Mouse (Mus musculus): ENCODE data around the gene Klhl25.
"Not testable (repeated sequence)": the region's sequence is repeated elsewhere in the genome, so short reads cannot be mapped to it uniquely, and the experiment has no call there.

The Klhl25 gene

DNA sequence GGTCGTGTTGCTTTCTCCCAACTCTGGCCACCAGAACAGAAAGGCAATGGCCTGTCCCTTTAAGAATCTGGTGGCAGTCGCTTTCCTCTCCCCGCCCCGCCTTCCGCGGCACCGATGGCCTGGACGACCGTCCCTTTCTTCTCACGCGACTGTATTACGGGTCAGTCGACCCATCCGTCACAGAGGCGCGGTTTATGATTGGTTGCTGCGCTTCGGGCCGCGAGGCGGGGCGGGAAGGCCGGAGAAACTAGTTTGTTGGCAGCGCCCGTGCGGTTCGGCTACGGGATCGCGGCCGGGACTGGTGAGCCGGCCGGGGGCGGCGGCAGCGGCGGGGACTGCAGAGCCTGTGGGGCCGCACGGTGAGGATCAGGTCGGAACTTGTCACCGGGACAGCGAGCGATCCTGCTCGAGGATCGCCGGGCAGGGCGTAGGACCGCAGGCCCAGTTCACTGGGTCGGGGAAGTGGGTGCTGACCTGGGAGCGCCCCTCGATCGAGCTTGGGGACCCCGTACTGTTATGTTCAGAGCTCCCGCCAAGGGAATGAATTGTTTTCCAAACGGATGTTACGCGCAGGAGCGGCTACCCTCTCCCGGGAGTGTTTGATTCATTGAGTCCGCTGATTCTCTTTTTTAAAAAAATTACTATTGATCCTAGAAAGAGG, at the start of gene Klhl25:
Klhl25 (plus strand) TSS at position 196 of the 661 bp plus-strand sequence.
- peak; percentile 97 for DNase-seq (ENCODE audit: low read depth)

DNA sequence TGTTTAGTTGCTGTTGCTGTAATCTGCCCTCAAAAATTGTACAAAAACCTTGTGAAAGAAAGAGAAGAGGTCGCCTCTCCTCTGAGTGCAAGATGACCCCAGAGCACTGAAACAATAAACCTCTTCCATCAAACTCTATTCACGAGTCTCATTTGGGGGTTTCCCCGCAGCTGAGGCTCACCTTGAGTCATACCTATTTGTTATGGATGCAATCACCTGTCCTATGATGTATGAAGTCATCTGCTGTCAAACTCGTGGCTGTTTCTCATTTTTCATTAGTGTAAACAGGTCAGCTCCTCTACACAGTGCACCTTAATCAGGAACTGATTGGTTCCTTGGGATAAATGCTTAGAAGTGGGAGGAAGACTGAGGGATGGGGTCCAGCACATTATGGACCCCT, 47.6 kb upstream of the Klhl25 start:
- peak; percentile 82 for DNase-seq (ENCODE audit: low read depth)

DNA sequence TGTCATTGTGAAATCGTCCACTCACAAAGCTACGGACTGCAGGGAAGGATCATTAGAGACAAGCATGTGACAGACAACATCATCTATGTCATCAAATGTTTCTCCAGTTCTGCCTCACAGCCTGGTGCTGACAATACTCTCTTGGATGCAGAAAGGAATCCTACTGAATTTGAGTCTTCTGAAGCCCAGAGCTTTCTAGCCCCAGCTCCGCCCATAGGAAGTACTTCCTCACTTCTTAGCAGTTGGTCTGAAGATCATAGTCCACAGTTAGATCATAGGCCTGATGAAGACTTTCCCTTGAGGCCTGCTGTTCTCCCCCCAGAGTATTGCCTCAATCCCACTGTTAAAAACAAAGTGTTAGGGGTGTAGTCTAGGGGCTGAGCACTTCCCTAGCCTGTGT, 47.1 kb upstream of the Klhl25 start:
- DNase-seq (ENCODE audit: low read depth) = peak; percentile 69

DNA sequence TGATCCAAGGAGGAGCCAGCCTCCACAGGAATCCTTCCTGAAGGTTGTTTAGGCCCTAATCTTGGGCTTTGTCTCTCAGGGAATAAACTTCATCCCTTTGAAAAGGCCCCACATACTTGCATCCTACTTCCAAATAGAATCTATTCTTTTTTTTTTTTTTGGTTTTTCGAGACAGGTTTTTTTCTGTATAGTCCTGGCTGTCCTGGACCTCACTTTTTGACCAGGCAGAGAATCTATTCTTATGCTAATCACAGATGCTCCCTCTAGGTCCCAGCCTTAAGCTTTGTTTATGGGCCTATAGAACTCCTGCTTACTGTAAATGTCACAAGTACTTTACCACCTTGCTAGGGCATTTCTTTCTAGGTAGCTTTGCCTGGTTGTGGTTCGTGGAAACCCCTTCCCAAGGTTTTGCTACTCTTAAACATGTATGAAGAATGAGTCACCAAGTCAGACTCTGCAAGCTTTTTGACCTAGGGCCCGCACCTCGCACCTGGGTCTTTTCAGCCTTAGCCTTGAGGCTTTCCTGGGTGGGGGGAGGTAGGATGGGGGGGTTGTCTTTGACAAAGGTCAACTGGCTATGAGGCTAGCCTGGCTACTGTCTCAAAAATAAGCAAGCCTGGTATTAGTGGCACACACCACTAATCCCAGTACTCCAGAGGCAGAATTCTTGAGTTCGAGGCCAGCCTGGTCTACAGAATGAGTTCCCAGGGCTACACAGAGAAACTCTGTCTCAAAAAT, 46.3 kb upstream of the Klhl25 start:
- DNase-seq (ENCODE audit: low read depth) = peak; percentile 41

DNA sequence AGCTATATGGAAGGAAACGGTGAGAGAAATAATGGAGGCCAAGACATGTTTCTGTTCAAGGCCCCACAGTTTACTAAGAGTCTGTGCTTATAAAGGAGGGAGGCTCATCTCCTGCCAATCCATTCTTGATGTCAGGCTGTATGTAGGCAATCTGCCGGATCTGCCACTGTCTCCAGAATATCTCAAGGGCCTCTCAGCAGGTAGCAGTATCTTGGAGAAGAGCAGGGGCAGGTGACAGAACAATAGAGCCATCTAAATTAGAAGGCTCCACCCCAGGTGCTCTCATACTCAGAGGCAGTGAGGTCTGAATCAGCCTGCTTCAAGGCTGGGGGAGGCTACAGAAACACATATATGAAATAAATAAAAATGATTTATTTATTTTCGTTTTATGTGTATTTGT, 45.2 kb upstream of the Klhl25 start:
- peak; percentile 5 for DNase-seq (ENCODE audit: low read depth)

DNA sequence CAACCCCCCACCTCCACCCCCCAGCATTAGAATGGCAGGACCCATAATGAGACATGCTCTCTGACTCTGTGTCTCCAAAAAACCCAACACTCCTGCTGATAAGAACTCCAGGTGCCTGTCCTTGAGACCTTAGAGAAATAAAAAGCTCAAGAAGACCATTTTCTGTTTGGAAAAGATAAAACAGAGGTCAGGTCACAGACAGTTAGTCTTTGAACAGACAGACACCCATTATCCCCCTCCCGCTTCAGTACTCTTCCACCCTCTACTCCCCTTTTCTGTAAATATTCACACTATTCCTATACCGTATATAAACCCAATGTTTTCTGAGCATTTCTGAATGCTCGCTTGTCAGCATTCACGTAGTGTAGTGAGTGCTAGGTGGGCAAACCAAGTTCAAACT, 41.9 kb upstream of the Klhl25 start:
- no peak for DNase-seq (ENCODE audit: low read depth)

DNA sequence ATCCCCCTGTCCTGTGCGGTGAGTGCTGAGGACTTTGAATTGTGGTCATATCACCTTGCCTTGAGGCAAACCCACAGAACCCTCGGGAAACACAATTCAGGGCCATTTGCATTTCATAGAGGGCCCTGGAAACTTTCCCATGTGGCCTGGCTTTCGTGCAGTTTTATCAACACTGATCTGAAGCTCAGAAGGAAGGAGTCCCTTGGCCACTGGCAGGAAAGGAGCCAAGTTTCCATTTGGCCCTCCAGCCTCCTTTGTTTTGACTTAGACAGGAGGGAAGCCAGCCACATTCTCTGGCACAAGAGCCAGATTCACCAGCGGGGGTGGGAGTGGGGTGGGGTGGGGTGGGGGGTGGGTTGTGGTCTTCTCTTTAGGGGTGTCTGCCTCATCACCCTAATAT, 41.4 kb upstream of the Klhl25 start:
- no peak for DNase-seq (ENCODE audit: low read depth)

DNA sequence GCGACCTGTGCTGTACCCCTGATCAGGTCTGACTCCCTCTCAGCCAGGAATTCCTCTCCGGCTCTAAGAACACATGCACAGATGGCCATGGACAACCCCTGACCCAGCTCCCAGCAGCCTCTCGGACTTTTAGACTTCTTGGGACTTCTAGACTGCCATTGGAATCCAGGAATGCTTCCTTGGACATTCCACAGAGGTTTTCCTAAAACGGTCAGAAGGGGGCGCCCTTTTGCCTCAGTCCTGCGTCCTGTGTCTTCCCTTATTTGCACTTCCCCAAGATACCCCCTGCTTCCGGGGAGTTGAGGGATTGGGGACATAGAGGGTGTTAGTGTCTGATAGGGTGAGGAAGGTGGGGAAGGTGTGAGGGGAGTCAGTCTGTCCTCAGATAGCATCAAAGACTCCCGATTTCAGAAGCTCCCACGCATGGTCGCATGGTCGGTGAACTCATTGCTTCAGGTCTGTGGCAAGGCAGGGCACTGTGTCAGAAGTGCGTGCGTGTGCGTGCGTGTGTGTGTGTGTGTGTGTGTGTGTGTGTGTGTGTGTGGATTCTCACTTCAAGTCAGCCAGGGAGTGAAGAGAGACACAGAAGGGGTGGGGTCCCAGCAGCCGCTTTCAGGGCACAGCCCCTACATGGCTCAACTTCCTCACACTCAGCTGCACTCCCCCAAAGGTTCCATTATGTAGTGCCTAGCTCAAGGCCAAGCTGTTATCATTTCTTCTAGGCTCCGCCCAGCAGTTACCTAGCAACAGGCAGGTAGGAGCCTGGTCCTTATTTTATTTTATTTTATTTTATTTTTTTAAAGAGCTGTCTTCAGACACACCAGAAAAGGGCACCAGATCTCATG, 40.4 kb upstream of the Klhl25 start:
- DNase-seq (ENCODE audit: low read depth) = no peak

DNA sequence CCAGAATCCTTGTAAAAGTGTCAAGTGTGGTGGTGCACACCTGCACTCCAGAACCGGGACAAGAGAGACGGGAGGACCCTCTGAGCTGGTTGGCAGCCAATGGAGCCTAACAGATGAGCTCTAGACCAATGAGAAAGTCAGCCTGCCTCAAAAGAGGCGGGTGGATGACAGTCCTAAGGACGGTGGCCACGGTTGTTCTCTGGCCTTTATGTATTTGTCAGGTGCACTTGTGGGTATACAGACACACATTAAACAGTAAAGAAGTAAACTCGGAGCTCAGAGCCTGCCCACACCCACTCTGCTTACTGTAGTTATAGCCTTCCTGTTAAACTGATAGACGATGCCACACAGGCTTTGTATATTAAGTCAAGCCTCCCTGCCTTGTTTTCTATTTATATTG, 27.4 kb upstream of the Klhl25 start:
- no peak for DNase-seq (ENCODE audit: low read depth)

DNA sequence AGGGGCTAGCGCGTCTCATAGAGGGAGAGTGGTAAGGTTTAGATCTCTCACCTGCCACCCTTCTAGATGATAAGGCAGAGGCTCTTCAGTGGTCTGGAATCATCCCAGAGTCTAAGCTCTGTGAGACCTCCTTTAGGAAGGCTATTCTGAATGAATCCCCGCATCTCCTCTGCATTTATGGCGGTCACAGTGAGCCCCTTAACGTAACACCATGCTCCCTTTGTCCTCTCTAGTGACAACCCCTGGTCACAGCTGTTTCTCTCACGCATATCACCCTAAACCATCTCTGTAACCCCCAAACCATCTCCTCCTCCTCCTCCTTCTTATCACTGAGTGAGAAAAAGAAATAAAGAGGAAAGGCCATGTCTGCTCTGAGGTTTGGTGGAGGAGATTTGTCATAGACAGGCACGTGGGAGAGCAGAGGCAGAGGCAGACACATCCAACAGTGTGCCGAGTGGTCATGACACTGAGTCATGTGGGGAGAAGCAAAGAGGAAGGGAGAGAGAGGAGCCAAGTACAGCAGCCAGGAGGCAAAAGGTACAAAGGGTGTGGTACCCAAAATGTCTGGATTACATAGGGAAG, 25.9 kb upstream of the Klhl25 start:
- DNase-seq (ENCODE audit: low read depth) = no peak

DNA sequence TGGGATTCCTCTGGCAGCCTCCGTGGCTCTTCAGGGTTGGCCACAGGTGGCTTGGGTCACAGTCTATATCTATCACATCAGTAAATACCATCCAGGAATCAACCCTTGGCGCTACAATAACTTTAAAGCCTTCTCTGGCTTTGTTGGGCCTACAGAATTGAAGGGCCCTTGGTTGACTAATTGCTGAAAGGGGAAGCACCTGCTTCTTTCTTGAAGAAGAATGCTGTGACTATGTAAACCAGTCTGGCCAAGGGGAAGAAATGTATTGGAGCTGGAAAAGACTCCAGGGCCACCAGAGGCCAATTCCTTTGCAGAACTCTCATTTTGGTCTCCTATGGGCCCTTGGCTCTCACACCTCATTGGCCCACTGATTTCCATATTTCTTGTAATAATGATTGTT, 25.0 kb upstream of the Klhl25 start:
- no peak for DNase-seq (ENCODE audit: low read depth)

DNA sequence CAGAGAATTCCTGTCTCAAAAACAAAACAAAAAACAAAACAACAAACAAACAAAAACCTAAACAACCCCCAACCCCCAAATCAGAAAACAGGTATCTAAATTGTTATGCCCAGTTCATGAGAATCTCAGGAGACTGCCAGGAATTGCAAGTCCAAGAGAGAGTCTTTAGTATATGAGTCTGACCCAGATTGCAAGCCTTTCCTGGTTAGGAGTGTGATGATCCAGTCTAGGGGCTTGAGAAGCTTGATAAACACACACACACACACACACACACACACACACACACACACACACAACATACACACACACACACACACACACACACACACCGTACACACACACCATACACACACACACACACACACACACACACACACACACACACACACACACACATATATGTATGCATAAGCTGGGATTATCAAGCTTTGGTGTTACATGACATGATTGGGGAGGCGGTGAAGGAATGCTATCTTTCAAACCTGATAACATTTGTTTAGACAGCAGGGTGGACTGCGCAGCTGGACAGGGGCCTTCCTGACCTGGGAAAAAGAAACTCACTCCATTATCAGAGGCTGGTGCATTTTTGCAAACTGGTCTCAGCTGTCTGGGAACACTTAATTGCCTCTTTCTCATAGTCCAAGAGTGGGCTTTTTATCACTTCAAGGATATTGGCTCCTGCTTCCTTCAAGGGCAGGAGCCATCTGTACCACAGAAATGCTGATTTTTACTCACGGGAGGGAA, 21.6 kb upstream of the Klhl25 start:
- DNase-seq (ENCODE audit: low read depth) = no peak

DNA sequence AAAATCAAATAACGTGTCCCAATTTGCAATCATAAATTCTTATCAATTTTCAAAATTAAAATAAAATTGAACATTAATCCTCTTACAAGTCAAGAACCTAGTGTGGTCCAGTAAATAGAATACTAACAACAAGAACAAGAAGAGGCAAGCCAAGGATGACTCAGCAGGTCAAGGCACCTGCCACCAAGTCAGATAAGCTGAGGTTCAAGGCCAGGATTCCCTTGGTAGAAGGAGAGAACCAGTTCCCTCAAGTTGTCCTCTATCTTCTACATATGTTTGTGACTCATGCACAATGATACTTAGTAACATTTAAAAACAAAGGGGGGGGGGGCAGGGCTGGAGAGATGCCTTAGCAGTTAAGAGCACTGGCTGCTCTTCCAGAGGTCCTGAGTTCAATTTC, 20.8 kb upstream of the Klhl25 start:
- no peak for DNase-seq (ENCODE audit: low read depth)

DNA sequence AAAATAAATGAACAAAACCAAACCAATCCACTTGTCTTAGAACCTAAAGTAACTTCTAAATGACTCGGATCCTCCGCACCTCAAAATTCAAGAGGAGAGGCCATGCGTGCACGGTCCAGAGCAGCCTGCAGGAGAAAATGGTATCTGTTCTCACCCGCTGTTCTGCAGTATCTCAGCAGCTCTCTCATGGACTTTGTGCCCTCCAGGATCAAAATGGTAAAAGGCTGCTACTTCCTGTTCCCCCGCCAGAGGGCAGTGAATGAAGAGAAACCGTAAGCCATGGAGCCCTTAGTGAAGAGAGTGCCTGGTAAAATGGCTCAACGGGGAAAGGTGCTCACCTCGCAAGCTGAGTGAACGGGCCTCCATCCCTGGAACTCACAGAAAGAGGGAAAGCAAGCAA, 20.3 kb upstream of the Klhl25 start:
- peak; percentile 91 for DNase-seq (ENCODE audit: low read depth)

DNA sequence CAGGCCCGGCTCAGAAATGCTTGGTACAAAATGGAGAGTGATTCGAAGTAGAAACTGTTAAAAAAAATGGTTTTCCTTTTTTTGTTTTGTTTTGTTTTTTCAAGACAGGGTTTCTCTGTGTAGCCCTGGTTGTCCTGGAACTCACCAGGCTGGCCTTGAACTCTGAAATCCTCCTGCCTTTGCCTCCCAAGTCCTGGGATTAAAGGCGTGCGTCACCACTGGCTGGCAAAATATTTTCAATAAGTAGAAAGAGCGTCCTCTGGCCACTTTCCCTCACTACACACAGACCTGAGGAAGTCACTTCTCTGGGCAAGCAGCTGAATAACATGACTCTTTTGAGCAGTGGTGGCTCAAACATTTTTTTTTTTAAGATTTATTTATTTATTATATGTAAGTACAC, 19.6 kb upstream of the Klhl25 start:
- no peak for DNase-seq (ENCODE audit: low read depth)

DNA sequence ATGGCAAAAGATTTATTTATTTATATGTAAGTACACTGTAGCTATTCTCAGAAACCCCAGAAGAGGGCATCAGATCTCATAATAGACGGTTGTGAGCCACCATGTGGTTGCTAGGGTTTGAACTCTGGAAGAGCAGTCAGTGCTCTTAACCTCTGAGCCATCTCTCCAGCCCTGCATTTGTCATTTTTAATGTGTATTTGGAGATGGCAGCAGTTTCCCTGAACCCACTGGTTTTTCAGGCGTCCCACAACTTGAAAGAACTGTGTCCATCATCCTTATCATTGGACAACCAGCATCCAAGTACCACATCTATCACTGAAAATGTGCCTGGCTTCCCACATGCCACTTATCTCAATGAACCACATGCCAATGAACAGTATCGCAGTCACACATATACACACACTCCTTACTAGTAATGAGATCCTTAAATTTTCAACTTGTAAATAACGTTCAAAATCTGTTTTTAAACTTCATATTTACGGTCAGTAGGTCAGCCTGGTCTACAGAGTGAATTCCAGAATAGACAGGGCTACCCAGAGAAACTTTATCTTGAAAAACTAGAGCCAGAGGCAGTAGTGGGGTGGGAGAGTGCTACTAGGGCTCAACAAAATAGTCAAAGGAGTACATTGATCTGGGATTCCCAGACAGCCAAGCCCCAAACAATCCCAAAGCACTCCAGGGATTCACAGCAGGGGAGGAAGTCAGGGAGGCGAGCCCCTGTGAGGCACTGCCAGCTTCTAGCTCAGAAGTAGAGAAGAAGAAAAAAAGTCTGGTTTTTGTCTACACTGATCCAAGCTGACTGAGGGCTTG, 17.7 kb upstream of the Klhl25 start:
- DNase-seq (ENCODE audit: low read depth) = peak; percentile 72

DNA sequence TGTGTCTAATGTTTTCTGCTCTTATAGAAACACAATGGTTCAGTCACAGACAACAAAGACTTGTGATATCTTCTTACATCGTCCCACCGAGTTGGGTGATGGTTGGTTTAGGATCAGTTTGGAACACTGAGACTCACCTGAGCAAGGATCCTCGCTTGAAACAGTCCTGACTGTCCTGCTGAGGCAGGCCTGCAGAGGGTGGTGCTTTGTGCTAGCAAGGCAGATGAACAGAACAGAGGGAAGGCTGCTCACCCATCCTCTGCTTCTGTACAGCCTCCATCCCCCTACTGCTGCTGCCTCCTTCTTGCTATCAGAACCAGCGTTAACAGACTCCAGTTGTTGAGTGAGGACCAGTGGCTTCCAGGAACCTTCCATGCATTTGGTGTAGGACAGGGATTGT, 14.2 kb upstream of the Klhl25 start:
- not testable (repeated sequence) for DNase-seq (ENCODE audit: low read depth)

DNA sequence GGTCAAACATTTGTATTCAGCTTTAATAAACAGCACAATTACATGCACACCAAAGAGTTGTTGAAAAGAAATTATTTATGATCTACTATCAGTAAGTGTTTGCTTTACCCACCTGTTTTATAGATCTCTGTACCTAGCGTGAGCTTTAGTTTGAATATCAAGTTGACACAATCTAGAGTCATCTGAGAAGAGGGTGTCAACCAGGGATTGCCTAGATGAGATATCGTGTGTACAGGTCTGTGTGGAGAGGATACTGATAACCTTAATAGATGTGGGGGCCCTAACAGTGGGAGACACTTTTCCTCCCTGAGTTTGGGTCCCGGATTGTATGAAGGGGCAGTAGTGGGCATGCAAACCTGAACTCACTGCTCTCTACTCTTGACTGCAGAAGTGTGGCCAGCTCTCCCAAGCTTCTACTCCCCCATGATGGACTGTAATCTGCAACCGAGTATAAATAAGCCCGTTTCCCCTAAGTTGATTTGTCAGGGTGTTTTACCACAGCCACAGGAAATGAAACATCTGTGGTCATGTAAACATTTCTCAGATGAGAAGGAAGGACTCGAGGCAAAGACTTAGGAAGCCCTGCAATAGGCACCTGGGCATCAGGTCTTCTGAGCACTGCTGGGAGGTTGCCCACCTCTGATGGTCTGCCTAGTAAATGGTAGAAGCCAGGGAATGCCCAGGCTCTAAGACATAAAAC, 13.0 kb upstream of the Klhl25 start:
- not testable (repeated sequence) for DNase-seq (ENCODE audit: low read depth)

DNA sequence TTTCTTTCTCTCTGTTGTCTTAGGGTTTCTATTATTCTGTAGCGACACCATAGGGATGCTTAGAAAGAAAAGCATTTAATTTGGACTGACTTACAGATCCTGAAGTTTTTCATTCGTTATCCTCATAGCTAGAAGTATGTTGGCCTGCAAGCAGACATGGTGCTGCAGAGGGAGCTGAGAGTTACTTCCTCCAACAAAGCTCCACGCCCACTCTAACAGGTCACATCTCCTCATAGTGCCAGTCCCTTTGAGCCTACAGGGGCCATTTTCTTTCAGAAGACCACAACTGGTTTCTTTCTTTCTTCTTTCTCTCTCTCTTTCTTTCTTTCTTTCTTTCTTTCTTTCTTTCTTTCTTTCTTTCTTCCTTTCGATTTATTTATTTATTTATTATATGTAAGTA, 8.0 kb upstream of the Klhl25 start:
- DNase-seq (ENCODE audit: low read depth) = no peak

DNA sequence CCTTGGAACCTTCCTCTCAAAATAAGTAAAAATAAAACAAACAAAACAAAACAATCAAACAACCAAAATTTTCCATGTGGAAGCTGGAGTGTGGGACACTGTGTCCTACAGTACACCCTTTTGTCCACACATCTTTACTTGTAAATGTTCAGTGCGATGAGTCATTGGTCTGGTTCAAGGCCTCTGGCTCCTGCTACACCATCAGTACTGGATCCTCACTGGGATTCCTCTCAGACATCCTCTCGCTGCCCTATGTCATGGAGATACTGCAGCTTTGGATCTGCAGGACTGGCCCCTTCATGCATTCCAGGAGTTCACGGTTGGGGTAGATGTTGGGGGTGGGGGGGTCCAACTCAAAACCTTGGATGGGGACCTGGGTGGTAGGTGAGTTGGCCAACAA, 5.8 kb upstream of the Klhl25 start:
- DNase-seq (ENCODE audit: low read depth) = no peak

Measured in induced T-regulatory cell, adult 2 months (primary cell).